ENCODE assay signal across 10 mouse cellular contexts in the genomic region with DNA sequence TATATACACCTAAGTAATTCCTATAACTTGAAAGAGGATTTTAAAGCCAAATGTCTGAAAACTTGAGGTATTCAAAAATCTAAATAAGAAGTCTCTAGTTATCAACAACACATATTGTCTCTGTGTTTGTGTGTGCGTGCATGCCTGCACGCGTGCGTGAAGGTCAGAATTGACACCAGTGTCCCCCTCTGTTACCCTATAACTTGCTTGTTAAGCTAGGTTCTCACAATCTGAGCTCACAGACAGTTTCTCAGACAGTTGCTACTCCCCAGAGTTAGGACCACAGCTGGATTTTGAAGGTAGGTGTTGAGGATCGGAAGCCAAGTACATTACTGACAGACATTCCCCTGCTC.
DNase-seq lines count a peak whose midpoint lies in the region; ATAC-seq and TF ChIP-seq lines count a peak whose summit lies in the region.
"Had no signal": no experiment of that assay in that cellular context is flagged by ENCODE, and none has a peak within 500 bp of the region (broad histone marks: within the 10 kb centered on the region; RNA-seq: fewer than 3 reads in every experiment).

No protein-coding gene starts in this region.

- TF ChIP-seq CTCF in kidney, adult 2 months (conservative IDR thresholded peaks at IDR 0.05; ENCODE audit: insufficient read depth, insufficient read length, low read depth, low read length) = no peak

- H3K4me1 ChIP-seq in kidney, adult 2 months (ENCODE audit: control insufficient read depth, insufficient read depth, low read length) = no peaks in the 10 kb centered on the region
- H3K4me1 ChIP-seq in midbrain, embryonic 14.5 days (ENCODE audit: control insufficient read depth, insufficient read depth, low read length) = no peaks in the 10 kb centered on the region
- no peaks in the 10 kb centered on the region for H3K4me1 ChIP-seq in midbrain, embryonic 15.5 days
- H3K4me1 ChIP-seq in neural tube, embryonic 15.5 days = no peaks in the 10 kb centered on the region
- H3K4me1 ChIP-seq: limb, embryonic 13.5 days had no signal

- H3K79me2 ChIP-seq in macrophage (ENCODE audit: inconsistent target) = no peaks in the 10 kb centered on the region

- H3K27me3 ChIP-seq in kidney, adult 2 months (replicated peaks; ENCODE audit: control insufficient read depth, insufficient read depth, low read length) = no peaks in the 10 kb centered on the region
- H3K27me3 ChIP-seq in midbrain, embryonic 14.5 days (ENCODE audit: control insufficient read depth, insufficient read depth, low read length) = no peaks in the 10 kb centered on the region
- no peaks in the 10 kb centered on the region for H3K27me3 ChIP-seq in midbrain, embryonic 15.5 days (replicated peaks)
- no peaks in the 10 kb centered on the region for H3K27me3 ChIP-seq in neural tube, embryonic 15.5 days (replicated peaks)
- H3K27me3 ChIP-seq: limb, embryonic 13.5 days had no signal

- no peaks in the 10 kb centered on the region; the same call in 1 of the 2 replicates for H3K36me3 ChIP-seq in kidney, adult 2 months (ENCODE audit: control insufficient read depth, insufficient read depth, low read length)
- no peaks in the 10 kb centered on the region for H3K36me3 ChIP-seq in midbrain, embryonic 14.5 days (ENCODE audit: control insufficient read depth, insufficient read depth, low read length)
- H3K36me3 ChIP-seq in midbrain, embryonic 15.5 days (replicated peaks) = no peaks in the 10 kb centered on the region
- H3K36me3 ChIP-seq in macrophage (ENCODE audit: inconsistent target) = no peaks in the 10 kb centered on the region
- no peaks in the 10 kb centered on the region for H3K36me3 ChIP-seq in neural tube, embryonic 15.5 days

- no peak for ATAC-seq in midbrain, embryonic 14.5 days (ENCODE audit: low FRiP score, low TSS enrichment)
- no peak for ATAC-seq in midbrain, embryonic 15.5 days (replicated peaks)
- ATAC-seq in granulocyte monocyte progenitor cell, adult 5-6 weeks (replicated peaks; ENCODE audit: poor library complexity, severe bottlenecking) = peak; percentile 20
- no peak for ATAC-seq in neural tube, embryonic 15.5 days (ENCODE audit: low FRiP score)
- ATAC-seq: forebrain, embryonic 16.5 days had no signal

- no peak overlapping the region for H3K4me2 ChIP-seq in midbrain, embryonic 14.5 days (ENCODE audit: low read length)
- no peak overlapping the region for H3K4me2 ChIP-seq in midbrain, embryonic 15.5 days
- H3K4me2 ChIP-seq in neural tube, embryonic 15.5 days = no peak overlapping the region
- H3K4me2 ChIP-seq: limb, embryonic 13.5 days had no signal

- DNase-seq in kidney, adult 2 months = no peak
- no peak for DNase-seq in kidney, adult 11 months
- peak; percentile 5 for DNase-seq in midbrain, embryonic 14.5 days
- DNase-seq in ovary, postnatal 36 days (ENCODE audit: low spot score) = no peak

- no peak for TF ChIP-seq POLR2A in kidney, adult 2 months (IDR thresholded peaks at IDR 0.05; ENCODE audit: low read depth, low read length)

- H3K27ac ChIP-seq in kidney, adult 2 months (ENCODE audit: insufficient read depth, low read depth, low read length) = peak overlapping the region; percentile 96
- no peak overlapping the region for H3K27ac ChIP-seq in midbrain, embryonic 14.5 days (replicated peaks; ENCODE audit: low read depth, low read length)
- no peak overlapping the region for H3K27ac ChIP-seq in midbrain, embryonic 15.5 days
- peak overlapping the region; percentile 19; the same call in 1 of the 2 replicates for H3K27ac ChIP-seq in macrophage
- H3K27ac ChIP-seq in neural tube, embryonic 15.5 days (replicated peaks) = no peak overlapping the region
- H3K27ac ChIP-seq: limb, embryonic 13.5 days had no signal

- H3K9ac ChIP-seq in midbrain, embryonic 14.5 days (replicated peaks; ENCODE audit: low read length) = no peak overlapping the region
- no peak overlapping the region for H3K9ac ChIP-seq in midbrain, embryonic 15.5 days
- H3K9ac ChIP-seq in neural tube, embryonic 15.5 days (replicated peaks) = no peak overlapping the region
- H3K9ac ChIP-seq: limb, embryonic 13.5 days had no signal

- 71% methylated on average over 5 of the region's 5 CpGs for WGBS in kidney, adult 2 months
- 87% methylated on average over 5 of the region's 5 CpGs for WGBS in midbrain, embryonic 14.5 days
- WGBS in midbrain, embryonic 15.5 days = 89% methylated on average over 5 of the region's 5 CpGs
- WGBS in macrophage (ENCODE audit: missing documents) = 29% methylated on average over 5 of the region's 5 CpGs
- 83% methylated on average over 5 of the region's 5 CpGs for WGBS in neural tube, embryonic 15.5 days

- H3K9me3 ChIP-seq in midbrain, embryonic 14.5 days (ENCODE audit: control insufficient read depth, low read length) = no peaks in the 10 kb centered on the region
- H3K9me3 ChIP-seq in midbrain, embryonic 15.5 days = no peaks in the 10 kb centered on the region
- H3K9me3 ChIP-seq in neural tube, embryonic 15.5 days (replicated peaks) = no peaks in the 10 kb centered on the region
- H3K9me3 ChIP-seq: limb, embryonic 13.5 days had no signal

- H3K4me3 ChIP-seq in kidney, adult 2 months (ENCODE audit: insufficient read depth, low read depth, low read length) = peak overlapping the region; percentile 22; the same call in 1 of the 2 replicates
- H3K4me3 ChIP-seq in midbrain, embryonic 14.5 days (replicated peaks; ENCODE audit: low read depth, low read length) = no peak overlapping the region
- H3K4me3 ChIP-seq in midbrain, embryonic 15.5 days = no peak overlapping the region
- peak overlapping the region; percentile 34; the same call in 1 of the 2 replicates for H3K4me3 ChIP-seq in macrophage (ENCODE audit: inconsistent target)
- no peak overlapping the region for H3K4me3 ChIP-seq in neural tube, embryonic 15.5 days (replicated peaks)
- H3K4me3 ChIP-seq: limb, embryonic 13.5 days had no signal

Comparison
In these comparisons a context has a peak if more than half of its experiments do, and no peak if none do; other contexts are left out.
1. H3K27ac ChIP-seq: peak in kidney, adult 2 months (single experiment) and macrophage (single experiment); none in midbrain, embryonic 14.5 days (single experiment), midbrain, embryonic 15.5 days (single experiment) and neural tube, embryonic 15.5 days (single experiment).
2. H3K4me3 ChIP-seq: peak in kidney, adult 2 months (single experiment) and macrophage (single experiment); none in midbrain, embryonic 14.5 days (single experiment), midbrain, embryonic 15.5 days (single experiment) and neural tube, embryonic 15.5 days (single experiment).